Mouse (Mus musculus) ES-E14 (cell line): Measurements from ENCODE around the gene Kctd6.

ENCODE experiments used
- CHD2 ChIP-seq: IDR thresholded peaks from 2 replicates; pipeline ENCODE4 v1.6.1; 2014; ENCODE audit warnings: mild to moderate bottlenecking, low read depth, low read length, inconsistent platforms
- ZC3H11A ChIP-seq: IDR thresholded peaks from 2 replicates; pipeline ENCODE4 v1.6.1; 2012; ENCODE audit warnings: low read depth, mild to moderate bottlenecking, inconsistent platforms, low read length, borderline replicate concordance
- ZNF384 ChIP-seq: IDR thresholded peaks from 2 replicates; pipeline ENCODE4 v1.6.1; 2012; ENCODE audit warnings: low read depth, low read length, inconsistent platforms

DNA sequence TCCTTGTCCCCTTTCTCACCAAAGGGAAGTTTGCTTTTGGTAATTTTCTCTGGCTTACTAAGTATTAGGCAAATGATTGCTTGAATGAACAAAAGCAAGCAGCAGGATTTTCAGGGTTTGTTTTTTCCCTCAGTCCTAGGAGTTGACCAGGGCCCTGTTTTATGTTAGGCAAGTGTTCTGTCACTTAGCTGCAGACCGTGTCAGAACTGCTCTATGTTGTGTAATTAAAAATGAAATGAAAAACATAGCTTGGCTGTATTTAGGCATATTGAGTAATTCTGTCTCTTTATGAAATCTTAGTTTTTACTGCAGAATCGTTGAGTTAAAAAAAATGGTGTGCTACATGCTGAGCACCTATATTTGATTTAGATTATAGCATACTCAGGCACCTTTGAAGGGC, 10.9 kb downstream of the Kctd6 start:
- TF ChIP-seq ZC3H11A (no peak), ZNF384 (no peak), CHD2 (no peak)
